Mouse (Mus musculus): ENCODE measurements at regions not wholly inside any gene's neighbourhood (a gene's known extent, or its start where the extent isn't known, plus 50 kb on each side); places are given as distances from the start of the nearest gene placed in this dataset.

- TF ChIP-seq CTCF (IDR thresholded peaks at IDR 0.05) (no peak), EP300 (IDR thresholded peaks at IDR 0.05) (no peak)
Observed at GRCm38 (mm10) chr13:28826284-28826683, 127.2 kb downstream of the Sox4 start.

Measured in lung, postnatal 0 days (tissue).